Mouse (Mus musculus): ENCODE measurements at regions not wholly inside any gene's neighbourhood (a gene's known extent, or its start where the extent isn't known, plus 50 kb on each side); places are given as distances from the start of the nearest gene placed in this dataset.
A peak's percentile ranks its signal among the peaks of the same experiment; 100 is the strongest.

GRCm38 (mm10) chr10:17352202-17352994 is 370.6 kb upstream of the Cited2 start:
- 62% methylated on average over 14 of the region's 14 CpGs for WGBS
- no peak overlapping the region for H3K4me2 ChIP-seq (ENCODE audit: low read depth, low read length)

GRCm38 (mm10) chr10:17355476-17355875 is 367.5 kb upstream of the Cited2 start:
- no peak overlapping the region for H3K27ac ChIP-seq (replicated peaks; ENCODE audit: low read depth, low read length)
- no peaks in the 10 kb centered on the region for H3K9me3 ChIP-seq (replicated peaks; ENCODE audit: control insufficient read depth, low read length)
- H3K4me2 ChIP-seq (ENCODE audit: low read depth, low read length) = no peak overlapping the region
- H3K4me3 ChIP-seq (ENCODE audit: low read depth, low read length) = no peak overlapping the region
- no peaks in the 10 kb centered on the region for H3K27me3 ChIP-seq (ENCODE audit: control insufficient read depth, insufficient read depth, low read length)
- no peak for ATAC-seq (replicated peaks; ENCODE audit: insufficient number of reproducible peaks, low FRiP score, low TSS enrichment, low read depth)
- no peak overlapping the region for H3K9ac ChIP-seq (replicated peaks; ENCODE audit: low read length)
- H3K4me1 ChIP-seq (ENCODE audit: control insufficient read depth, insufficient read depth, low read length) = 0 out of 2 replicates have a peak, but pooled peaks cover 2% of the 10 kb centered on the region
- DNase-seq (ENCODE audit: low spot score) = no peak
- H3K36me3 ChIP-seq (replicated peaks; ENCODE audit: control insufficient read depth, insufficient read depth, low read depth, low read length) = no peaks in the 10 kb centered on the region
- 11% methylated on average over 4 of the region's 4 CpGs for WGBS

More at GRCm38 (mm10) chr10:17352202-17352994, 370.6 kb upstream of the Cited2 start:
- Histone ChIP-seq H3K27ac (replicated peaks; ENCODE audit: low read depth, low read length) (no peak overlapping the region), H3K9me3 (replicated peaks; ENCODE audit: control insufficient read depth, low read length) (no peaks in the 10 kb centered on the region), H3K36me3 (replicated peaks; ENCODE audit: control insufficient read depth, insufficient read depth, low read depth, low read length) (no peaks in the 10 kb centered on the region), H3K27me3 (ENCODE audit: control insufficient read depth, insufficient read depth, low read length) (no peaks in the 10 kb centered on the region), H3K4me1 (ENCODE audit: control insufficient read depth, insufficient read depth, low read length) (0 out of 2 replicates have a peak, but pooled peaks cover 2% of the 10 kb centered on the region), H3K9ac (replicated peaks; ENCODE audit: low read length) (no peak overlapping the region), H3K4me3 (ENCODE audit: low read depth, low read length) (no peak overlapping the region)
- ATAC-seq (replicated peaks; ENCODE audit: insufficient number of reproducible peaks, low FRiP score, low TSS enrichment, low read depth) (no peak), DNase-seq (ENCODE audit: low spot score) (no peak)

- Histone ChIP-seq H3K27ac (replicated peaks; ENCODE audit: low read depth, low read length) (no peak overlapping the region), H3K4me3 (ENCODE audit: low read depth, low read length) (no peak overlapping the region), H3K9ac (replicated peaks; ENCODE audit: low read length) (no peak overlapping the region), H3K27me3 (ENCODE audit: control insufficient read depth, insufficient read depth, low read length) (no peaks in the 10 kb centered on the region), H3K9me3 (replicated peaks; ENCODE audit: control insufficient read depth, low read length) (no peaks in the 10 kb centered on the region), H3K4me2 (ENCODE audit: low read depth, low read length) (no peak overlapping the region), H3K36me3 (replicated peaks; ENCODE audit: control insufficient read depth, insufficient read depth, low read depth, low read length) (no peaks in the 10 kb centered on the region), H3K4me1 (ENCODE audit: control insufficient read depth, insufficient read depth, low read length) (0 out of 2 replicates have a peak, but pooled peaks cover 2% of the 10 kb centered on the region)
- ATAC-seq (replicated peaks; ENCODE audit: insufficient number of reproducible peaks, low FRiP score, low TSS enrichment, low read depth) = no peak
- peak; percentile 71 for DNase-seq (ENCODE audit: low spot score)
- WGBS = 13% methylated on average over 3 of the region's 3 CpGs
Observed at GRCm38 (mm10) chr10:17356041-17356440, 367.0 kb upstream of the Cited2 start.

- H3K4me2 ChIP-seq (ENCODE audit: low read depth, low read length) = no peak overlapping the region
- WGBS = 60% methylated on average over 3 of the region's 3 CpGs
- no peak overlapping the region for H3K27ac ChIP-seq (replicated peaks; ENCODE audit: low read depth, low read length)
- no peaks in the 10 kb centered on the region for H3K36me3 ChIP-seq (replicated peaks; ENCODE audit: control insufficient read depth, insufficient read depth, low read depth, low read length)
- no peaks in the 10 kb centered on the region for H3K4me1 ChIP-seq (ENCODE audit: control insufficient read depth, insufficient read depth, low read length)
- no peak overlapping the region for H3K9ac ChIP-seq (replicated peaks; ENCODE audit: low read length)
- H3K4me3 ChIP-seq (ENCODE audit: low read depth, low read length) = no peak overlapping the region
- no peak for ATAC-seq (replicated peaks; ENCODE audit: insufficient number of reproducible peaks, low FRiP score, low TSS enrichment, low read depth)
- no peaks in the 10 kb centered on the region for H3K9me3 ChIP-seq (replicated peaks; ENCODE audit: control insufficient read depth, low read length)
- H3K27me3 ChIP-seq (ENCODE audit: control insufficient read depth, insufficient read depth, low read length) = no peaks in the 10 kb centered on the region
- no peak for DNase-seq (ENCODE audit: low spot score)
Observed at GRCm38 (mm10) chr10:17362643-17363042, 360.4 kb upstream of the Cited2 start.

- no peaks in the 10 kb centered on the region for H3K27me3 ChIP-seq (ENCODE audit: control insufficient read depth, insufficient read depth, low read length)
- no peak overlapping the region for H3K4me2 ChIP-seq (ENCODE audit: low read depth, low read length)
- 55% methylated on average over 3 of the region's 3 CpGs for WGBS
- DNase-seq (ENCODE audit: low spot score) (no peak), ATAC-seq (replicated peaks; ENCODE audit: insufficient number of reproducible peaks, low FRiP score, low TSS enrichment, low read depth) (no peak)
- no peak overlapping the region for H3K27ac ChIP-seq (replicated peaks; ENCODE audit: low read depth, low read length)
- no peaks in the 10 kb centered on the region for H3K36me3 ChIP-seq (replicated peaks; ENCODE audit: control insufficient read depth, insufficient read depth, low read depth, low read length)
- H3K9me3 ChIP-seq (replicated peaks; ENCODE audit: control insufficient read depth, low read length) = no peaks in the 10 kb centered on the region
- H3K4me1 ChIP-seq (ENCODE audit: control insufficient read depth, insufficient read depth, low read length) = no peaks in the 10 kb centered on the region
- no peak overlapping the region for H3K9ac ChIP-seq (replicated peaks; ENCODE audit: low read length)
- no peak overlapping the region for H3K4me3 ChIP-seq (ENCODE audit: low read depth, low read length)
Observed at GRCm38 (mm10) chr10:17366042-17366740, 356.8 kb upstream of the Cited2 start.

- no peak overlapping the region for H3K4me3 ChIP-seq (ENCODE audit: low read depth, low read length)
- 24% methylated on average over 5 of the region's 5 CpGs for WGBS
- DNase-seq (ENCODE audit: low spot score) (peak; percentile 18), ATAC-seq (replicated peaks; ENCODE audit: insufficient number of reproducible peaks, low FRiP score, low TSS enrichment, low read depth) (no peak)
- no peak overlapping the region for H3K9ac ChIP-seq (replicated peaks; ENCODE audit: low read length)
- no peaks in the 10 kb centered on the region for H3K27me3 ChIP-seq (ENCODE audit: control insufficient read depth, insufficient read depth, low read length)
- no peaks in the 10 kb centered on the region for H3K36me3 ChIP-seq (replicated peaks; ENCODE audit: control insufficient read depth, insufficient read depth, low read depth, low read length)
- H3K4me2 ChIP-seq (ENCODE audit: low read depth, low read length) = no peak overlapping the region
- H3K9me3 ChIP-seq (replicated peaks; ENCODE audit: control insufficient read depth, low read length) = no peaks in the 10 kb centered on the region
- no peaks in the 10 kb centered on the region for H3K4me1 ChIP-seq (ENCODE audit: control insufficient read depth, insufficient read depth, low read length)
- no peak overlapping the region for H3K27ac ChIP-seq (replicated peaks; ENCODE audit: low read depth, low read length)
Observed at GRCm38 (mm10) chr10:17367026-17367425, 356.0 kb upstream of the Cited2 start.

GRCm38 (mm10) chr10:17367430-17367829 is 355.6 kb upstream of the Cited2 start:
- Histone ChIP-seq H3K27ac (replicated peaks; ENCODE audit: low read depth, low read length) (no peak overlapping the region), H3K36me3 (replicated peaks; ENCODE audit: control insufficient read depth, insufficient read depth, low read depth, low read length) (no peaks in the 10 kb centered on the region), H3K4me2 (ENCODE audit: low read depth, low read length) (no peak overlapping the region), H3K9me3 (replicated peaks; ENCODE audit: control insufficient read depth, low read length) (no peaks in the 10 kb centered on the region), H3K9ac (replicated peaks; ENCODE audit: low read length) (no peak overlapping the region), H3K4me3 (ENCODE audit: low read depth, low read length) (no peak overlapping the region), H3K27me3 (ENCODE audit: control insufficient read depth, insufficient read depth, low read length) (no peaks in the 10 kb centered on the region), H3K4me1 (ENCODE audit: control insufficient read depth, insufficient read depth, low read length) (no peaks in the 10 kb centered on the region)
- DNase-seq (ENCODE audit: low spot score) = no peak
- ATAC-seq (replicated peaks; ENCODE audit: insufficient number of reproducible peaks, low FRiP score, low TSS enrichment, low read depth) = no peak

GRCm38 (mm10) chr10:17368636-17369035 is 354.4 kb upstream of the Cited2 start:
- no peaks in the 10 kb centered on the region for H3K27me3 ChIP-seq (ENCODE audit: control insufficient read depth, insufficient read depth, low read length)
- ATAC-seq (replicated peaks; ENCODE audit: insufficient number of reproducible peaks, low FRiP score, low TSS enrichment, low read depth) (no peak), DNase-seq (ENCODE audit: low spot score) (no peak)
- H3K9me3 ChIP-seq (replicated peaks; ENCODE audit: control insufficient read depth, low read length) = no peaks in the 10 kb centered on the region
- no peak overlapping the region for H3K27ac ChIP-seq (replicated peaks; ENCODE audit: low read depth, low read length)
- 89% methylated on average over 1 of the region's 1 CpGs for WGBS
- no peak overlapping the region for H3K9ac ChIP-seq (replicated peaks; ENCODE audit: low read length)
- H3K4me2 ChIP-seq (ENCODE audit: low read depth, low read length) = no peak overlapping the region
- no peaks in the 10 kb centered on the region for H3K4me1 ChIP-seq (ENCODE audit: control insufficient read depth, insufficient read depth, low read length)
- no peaks in the 10 kb centered on the region for H3K36me3 ChIP-seq (replicated peaks; ENCODE audit: control insufficient read depth, insufficient read depth, low read depth, low read length)
- H3K4me3 ChIP-seq (ENCODE audit: low read depth, low read length) = no peak overlapping the region

All from embryonic facial prominence, embryonic 11.5 days (tissue).